Comparison of ENCODE assay signal across 22 mouse cellular contexts in genomic region chr4:140002069-140002468, GRCm38 (mm10). TPM values are rescaled to one million over a fixed set of nuclear protein-coding genes. Genes with fewer than 3 reads are reported as not detected.
DNase-seq lines count a peak whose midpoint lies in the region; ATAC-seq and TF ChIP-seq lines count a peak whose summit lies in the region.
"Had no signal": no experiment of that assay in that cellular context is flagged by ENCODE, and none has a peak within 500 bp of the region (broad histone marks: within the 10 kb centered on the region; RNA-seq: fewer than 3 reads in every experiment).

No protein-coding gene starts in this region.

- DNase-seq in neural tube, embryonic 11.5 days (ENCODE audit: low spot score): peak; percentile 45
- peak; percentile 83 for DNase-seq in ZHBTc4 (ENCODE audit: low read depth, low spot score)
- peak; percentile 31 for DNase-seq in hindbrain, postnatal 0 days (ENCODE audit: low spot score)
- DNase-seq in heart, adult 9 months (ENCODE audit: low spot score in 2 of 2): no peak
- no peak for DNase-seq in heart, adult 8-10 months (ENCODE audit: low spot score)
- DNase-seq: cerebellum, adult 11 months; cerebellum, adult 9-11 months; gastrocnemius, adult 2 months; kidney, postnatal 36 days; layer of hippocampus, postnatal 36 days; lung, postnatal 4 days; retina, postnatal 1 day; right cerebral cortex, postnatal 25 days; spleen, adult 18-20 months had no signal

- no peak overlapping the region for H3K9ac ChIP-seq in hindbrain, embryonic 13.5 days
- H3K9ac ChIP-seq in hindbrain, embryonic 16.5 days (ENCODE audit: low read depth, low read length): no peak overlapping the region
- H3K9ac ChIP-seq in neural tube, embryonic 11.5 days (ENCODE audit: low read length): no peak overlapping the region
- no peak overlapping the region for H3K9ac ChIP-seq in neural tube, embryonic 15.5 days (replicated peaks)
- H3K9ac ChIP-seq in hindbrain, postnatal 0 days (replicated peaks; ENCODE audit: low read length): no peak overlapping the region
- H3K9ac ChIP-seq: intestine, embryonic 15.5 days; kidney, embryonic 15.5 days had no signal

- H3K4me3 ChIP-seq in hindbrain, embryonic 13.5 days: no peak overlapping the region
- no peak overlapping the region for H3K4me3 ChIP-seq in hindbrain, embryonic 16.5 days (ENCODE audit: low read length)
- no peak overlapping the region for H3K4me3 ChIP-seq in neural tube, embryonic 11.5 days (ENCODE audit: low read depth, low read length)
- no peak overlapping the region for H3K4me3 ChIP-seq in neural tube, embryonic 15.5 days (replicated peaks)
- H3K4me3 ChIP-seq in hindbrain, postnatal 0 days (ENCODE audit: low read length): no peak overlapping the region
- H3K4me3 ChIP-seq: gastrocnemius, adult 2 months; intestine, embryonic 15.5 days; kidney, embryonic 15.5 days had no signal

- WGBS in hindbrain, embryonic 13.5 days: 4% methylated on average over 12 of the region's 12 CpGs
- 10% methylated on average over 12 of the region's 12 CpGs for WGBS in hindbrain, embryonic 16.5 days
- WGBS in neural tube, embryonic 11.5 days: 10% methylated on average over 12 of the region's 12 CpGs
- WGBS in neural tube, embryonic 15.5 days: 5% methylated on average over 12 of the region's 12 CpGs
- WGBS in hindbrain, postnatal 0 days: 19% methylated on average over 12 of the region's 12 CpGs

- no peak overlapping the region for H3K4me2 ChIP-seq in hindbrain, embryonic 13.5 days
- H3K4me2 ChIP-seq in hindbrain, embryonic 16.5 days (ENCODE audit: low read length): no peak overlapping the region
- H3K4me2 ChIP-seq in neural tube, embryonic 11.5 days (ENCODE audit: low read depth): no peak overlapping the region
- no peak overlapping the region for H3K4me2 ChIP-seq in neural tube, embryonic 15.5 days
- H3K4me2 ChIP-seq in hindbrain, postnatal 0 days (ENCODE audit: low read depth, low read length): no peak overlapping the region
- H3K4me2 ChIP-seq: heart, embryonic 11.5 days; intestine, embryonic 15.5 days; kidney, embryonic 15.5 days had no signal

- H3K9me3 ChIP-seq in hindbrain, embryonic 13.5 days: no peaks in the 10 kb centered on the region
- no peaks in the 10 kb centered on the region for H3K9me3 ChIP-seq in hindbrain, embryonic 16.5 days (ENCODE audit: control insufficient read depth, low read length)
- no peaks in the 10 kb centered on the region for H3K9me3 ChIP-seq in neural tube, embryonic 11.5 days (ENCODE audit: control insufficient read depth, low read length)
- no peaks in the 10 kb centered on the region for H3K9me3 ChIP-seq in neural tube, embryonic 15.5 days (replicated peaks)
- no peaks in the 10 kb centered on the region for H3K9me3 ChIP-seq in hindbrain, postnatal 0 days (ENCODE audit: low read length)
- H3K9me3 ChIP-seq: intestine, embryonic 15.5 days; kidney, embryonic 15.5 days had no signal

- H3K27me3 ChIP-seq in hindbrain, embryonic 13.5 days: peaks cover 38% of the 10 kb centered on the region
- no peaks in the 10 kb centered on the region; the same call in 1 of the 2 replicates for H3K27me3 ChIP-seq in hindbrain, embryonic 16.5 days (replicated peaks; ENCODE audit: control insufficient read depth, insufficient read depth, low read length)
- H3K27me3 ChIP-seq in neural tube, embryonic 11.5 days (ENCODE audit: control insufficient read depth, insufficient read depth, low read length): peaks cover 11% of the 10 kb centered on the region; the same call in 1 of the 2 replicates
- H3K27me3 ChIP-seq in neural tube, embryonic 15.5 days (replicated peaks): peaks cover 32% of the 10 kb centered on the region
- H3K27me3 ChIP-seq in hindbrain, postnatal 0 days (ENCODE audit: insufficient read depth, low read length): no peaks in the 10 kb centered on the region

- TF ChIP-seq CTCF in hindbrain, postnatal 0 days (IDR thresholded peaks at IDR 0.05; ENCODE audit: low read depth): no peak

- no peak for ATAC-seq in hindbrain, embryonic 13.5 days (ENCODE audit: low FRiP score)
- no peak for ATAC-seq in hindbrain, embryonic 16.5 days
- no peak for ATAC-seq in neural tube, embryonic 11.5 days (ENCODE audit: insufficient read depth, low FRiP score, low TSS enrichment)
- no peak for ATAC-seq in neural tube, embryonic 15.5 days (ENCODE audit: low FRiP score)
- ATAC-seq in hindbrain, postnatal 0 days: no peak
- ATAC-seq: intestine, embryonic 15.5 days had no signal

- H3K27ac ChIP-seq in hindbrain, embryonic 13.5 days: peak overlapping the region; percentile 62
- H3K27ac ChIP-seq in hindbrain, embryonic 16.5 days (ENCODE audit: low read depth, low read length): no peak overlapping the region; the same call in 1 of the 2 replicates
- 0 out of 2 replicates have a peak overlapping the region, but pooled peaks have one; percentile 23 for H3K27ac ChIP-seq in neural tube, embryonic 11.5 days (ENCODE audit: low read depth, low read length)
- no peak overlapping the region for H3K27ac ChIP-seq in neural tube, embryonic 15.5 days (replicated peaks)
- no peak overlapping the region for H3K27ac ChIP-seq in hindbrain, postnatal 0 days
- H3K27ac ChIP-seq: gastrocnemius, adult 2 months; intestine, embryonic 15.5 days; kidney, embryonic 15.5 days had no signal

- no peaks in the 10 kb centered on the region for H3K36me3 ChIP-seq in hindbrain, embryonic 13.5 days
- no peaks in the 10 kb centered on the region for H3K36me3 ChIP-seq in hindbrain, embryonic 16.5 days (ENCODE audit: control insufficient read depth, insufficient read depth, low read length)
- no peaks in the 10 kb centered on the region for H3K36me3 ChIP-seq in neural tube, embryonic 11.5 days (ENCODE audit: control insufficient read depth, insufficient read depth, low read length)
- no peaks in the 10 kb centered on the region for H3K36me3 ChIP-seq in neural tube, embryonic 15.5 days
- no peaks in the 10 kb centered on the region for H3K36me3 ChIP-seq in hindbrain, postnatal 0 days (ENCODE audit: insufficient read depth, low read length)
- H3K36me3 ChIP-seq: intestine, embryonic 15.5 days; kidney, embryonic 15.5 days had no signal

- peaks cover 42% of the 10 kb centered on the region for H3K4me1 ChIP-seq in hindbrain, embryonic 13.5 days (replicated peaks)
- H3K4me1 ChIP-seq in hindbrain, embryonic 16.5 days (ENCODE audit: control insufficient read depth, insufficient read depth, low read depth, low read length): peaks cover 13% of the 10 kb centered on the region
- no peaks in the 10 kb centered on the region for H3K4me1 ChIP-seq in neural tube, embryonic 11.5 days (ENCODE audit: control insufficient read depth, insufficient read depth, low read length)
- H3K4me1 ChIP-seq in neural tube, embryonic 15.5 days: peaks cover 39% of the 10 kb centered on the region
- 0 out of 2 replicates have a peak, but pooled peaks cover 4% of the 10 kb centered on the region for H3K4me1 ChIP-seq in hindbrain, postnatal 0 days (ENCODE audit: insufficient read depth, low read length)
- H3K4me1 ChIP-seq: intestine, embryonic 15.5 days had no signal

RNA-seq across cellular contexts. Expression of gene Klhdc7a, which starts 34.2 kb away (rescaled TPM):
- polyA plus RNA-seq in hindbrain, embryonic 13.5 days (2015; fragmentation: Nextera tagmentation; extraction: Ambion mirVana): 0.47 and 0.61 TPM in 2 replicates
- polyA plus RNA-seq in hindbrain, embryonic 16.5 days (2015; fragmentation: Nextera tagmentation; extraction: Ambion mirVana): 0.68 and 0.76 TPM in 2 replicates
- 0.03 TPM in 1 of 2 replicates, not detected in the other for polyA plus RNA-seq in neural tube, embryonic 11.5 days (2014; fragmentation: Nextera tagmentation; extraction: Ambion mirVana)
- polyA plus RNA-seq in neural tube, embryonic 15.5 days (2015; fragmentation: Nextera tagmentation; extraction: Ambion mirVana): 0.08 and 0.80 TPM in 2 replicates
- total RNA-seq in hindbrain, postnatal 0 days (2014; rRNA removed): 1.0 and 1.6 TPM in 2 replicates
- 0.58 and 0.69 TPM in 2 replicates for polyA plus RNA-seq in hindbrain, postnatal 0 days (2015; fragmentation: Nextera tagmentation; extraction: Ambion mirVana)
- total RNA-seq in heart, adult 8-10 months (2022): 1 to 10 TPM in 3 of 4 experiments, under 1 TPM in 1; 0.65 to 3.3 (median 1.8) TPM
- total RNA-seq: hematopoietic stem cell, adult 5-6 weeks; megakaryocyte-erythroid progenitor cell, adult 5-6 weeks had no signal

Comparison
In these comparisons a context has a peak if more than half of its experiments do, and no peak if none do; other contexts are left out.
1. H3K27ac ChIP-seq: peak in hindbrain, embryonic 13.5 days (single experiment) and neural tube, embryonic 11.5 days (single experiment); none in hindbrain, embryonic 16.5 days (single experiment), neural tube, embryonic 15.5 days (single experiment) and hindbrain, postnatal 0 days (single experiment).
2. DNase-seq: peak in neural tube, embryonic 11.5 days (single experiment), ZHBTc4 (single experiment) and hindbrain, postnatal 0 days (single experiment); none in heart, adult 9 months (0 of 2) and heart, adult 8-10 months (single experiment).